Mouse (Mus musculus) spleen, adult 18-20 months (tissue): ENCODE results near the gene Dync2li1.

ENCODE experiments used
- DNase-seq, 2 experiments: peaks; one replicate each; pipeline ENCODE4 v3.0.0; 2022; ENCODE audit warnings: mixed read lengths in 2 of 2

Dync2li1 gene

GRCm38 (mm10) chr17:84626276-84626856 lies at the start of gene Dync2li1:
Dync2li1 (plus strand) TSS chr17:84626496.
- DNase-seq: peak; percentile 60 to 71

GRCm38 (mm10) chr17:84576621-84577293 lies 49.5 kb upstream of the Dync2li1 start:
- DNase-seq: no peak

- no peak for DNase-seq
These were observed 47.0 kb upstream of the Dync2li1 start for GRCm38 (mm10) chr17:84579249-84579648.

GRCm38 (mm10) chr17:84579817-84580216 lies 46.5 kb upstream of the Dync2li1 start:
- DNase-seq: no peak

GRCm38 (mm10) chr17:84580821-84581220 lies 45.5 kb upstream of the Dync2li1 start:
- no peak for DNase-seq

GRCm38 (mm10) chr17:84581740-84582414 lies 44.4 kb upstream of the Dync2li1 start:
- no peak for DNase-seq

- no peak for DNase-seq
These were observed 42.2 kb upstream of the Dync2li1 start for GRCm38 (mm10) chr17:84584107-84584506.

- no peak for DNase-seq
These were observed 41.2 kb upstream of the Dync2li1 start for GRCm38 (mm10) chr17:84585104-84585503.

- no peak for DNase-seq
These were observed 36.2 kb upstream of the Dync2li1 start for GRCm38 (mm10) chr17:84590065-84590464.

- DNase-seq: no peak
These were observed 34.7 kb upstream of the Dync2li1 start for GRCm38 (mm10) chr17:84591431-84592150.

- no peak for DNase-seq
These were observed 30.3 kb upstream of the Dync2li1 start for GRCm38 (mm10) chr17:84596015-84596441.

GRCm38 (mm10) chr17:84596501-84596900 lies 29.8 kb upstream of the Dync2li1 start:
- DNase-seq: no peak

- no peak for DNase-seq
These were observed 28.4 kb upstream of the Dync2li1 start for GRCm38 (mm10) chr17:84597859-84598258.

GRCm38 (mm10) chr17:84598928-84599327 lies 27.4 kb upstream of the Dync2li1 start:
- no peak for DNase-seq

GRCm38 (mm10) chr17:84600051-84600983 lies 26.0 kb upstream of the Dync2li1 start:
- no peak for DNase-seq

- no peak for DNase-seq
These were observed 24.5 kb upstream of the Dync2li1 start for GRCm38 (mm10) chr17:84601805-84602204.

GRCm38 (mm10) chr17:84603202-84603627 lies 23.1 kb upstream of the Dync2li1 start:
- DNase-seq: no peak

- DNase-seq: no peak
These were observed 22.4 kb upstream of the Dync2li1 start for GRCm38 (mm10) chr17:84603709-84604420.

- DNase-seq: no peak
These were observed 19.3 kb upstream of the Dync2li1 start for GRCm38 (mm10) chr17:84606976-84607375.

GRCm38 (mm10) chr17:84607617-84608016 lies 18.7 kb upstream of the Dync2li1 start:
- DNase-seq: no peak

- no peak for DNase-seq
These were observed 17.7 kb upstream of the Dync2li1 start for GRCm38 (mm10) chr17:84608606-84609005.
